Mouse (Mus musculus) ES-Bruce4 (cell line): ENCODE results near the gene Gm49384. TPM values are rescaled to one million over a fixed set of nuclear protein-coding genes. Genes with fewer than 3 reads are reported as not detected.

ENCODE experiments used
- H3K27ac ChIP-seq: 2 replicates; pipeline ENCODE4 v1.5.1; 2012; ENCODE audit warnings: low read length, inconsistent platforms; ENCODE audit not compliant: insufficient read depth
- H3K27me3 ChIP-seq: 2 replicates; pipeline ENCODE4 v1.6.1; 2012; ENCODE audit warnings: mild to moderate bottlenecking, low read length, inconsistent platforms; ENCODE audit not compliant: control insufficient read depth, poor library complexity, insufficient read depth, severe bottlenecking
- H3K36me3 ChIP-seq: 2 replicates; pipeline ENCODE4 v1.6.1; 2012; ENCODE audit warnings: inconsistent platforms, mild to moderate bottlenecking, low read length, moderate library complexity; ENCODE audit not compliant: control insufficient read depth, poor library complexity, insufficient read depth, severe bottlenecking
- H3K4me1 ChIP-seq: one replicate; pipeline ENCODE4 v1.8.1; 2011; ENCODE audit warnings: low read length; ENCODE audit not compliant: control insufficient read depth, insufficient read depth
- H3K4me3 ChIP-seq: 2 replicates; pipeline ENCODE4 v1.5.1; 2011; ENCODE audit warnings: low read depth, mild to moderate bottlenecking, low read length
- H3K9ac ChIP-seq: 2 replicates; pipeline ENCODE4 v1.6.1; 2012; ENCODE audit warnings: low read depth, mild to moderate bottlenecking, inconsistent platforms; ENCODE audit not compliant: poor library complexity, severe bottlenecking
- H3K9me3 ChIP-seq: replicated peaks from 2 replicates; pipeline ENCODE4 v1.6.1; 2012; ENCODE audit warnings: mild to moderate bottlenecking, low read length, inconsistent platforms; ENCODE audit not compliant: control insufficient read depth, poor library complexity, insufficient read depth, severe bottlenecking
- CTCF ChIP-seq: IDR thresholded peaks from one replicate; pipeline ENCODE4 v1.8.1; 2011; ENCODE audit warnings: low read depth, low read length
- EP300 ChIP-seq: IDR thresholded peaks from 2 replicates; pipeline ENCODE4 v1.6.1; 2011; ENCODE audit warnings: low read depth, low read length; ENCODE audit not compliant: insufficient read depth
- POLR2A ChIP-seq: IDR thresholded peaks from one replicate; pipeline ENCODE4 v1.8.1; 2011; ENCODE audit warnings: low read length; ENCODE audit not compliant: insufficient read depth
- polyA plus RNA-seq: library from polyadenylated mRNA; stranded (reverse); fragments of >200 nt; gene quantifications from 2 replicates; pipeline ENCODE4 v1.2.4, GENCODE M21; 2011; ENCODE audit warnings: low read depth; ENCODE audit not compliant: missing spikeins, insufficient read depth, insufficient read length

Gene Gm49384
- polyA plus RNA-seq, 1 experiment: 32.7 TPM

DNA sequence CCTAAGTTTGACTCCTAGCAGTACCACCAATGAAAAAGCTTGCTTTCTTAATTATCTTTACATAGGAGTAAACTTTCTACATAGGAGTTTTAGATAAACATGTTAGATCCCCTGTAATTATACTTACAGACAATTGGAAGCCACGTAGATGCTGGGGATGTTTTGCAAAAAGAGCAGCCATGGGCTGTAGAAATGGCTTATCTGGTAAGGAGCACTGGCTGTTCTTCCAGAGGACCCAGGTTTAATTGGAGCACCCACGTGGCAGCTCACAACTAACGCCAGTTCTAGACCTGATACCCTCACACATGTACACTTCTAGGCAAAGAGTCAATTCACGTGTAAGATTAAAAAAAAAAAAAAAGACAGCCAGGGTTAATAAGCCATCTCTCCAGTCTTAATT is 22.3 kb downstream of the Gm49384 start:
- Histone ChIP-seq H3K9me3 (no peaks in the 10 kb centered on the region), H3K36me3 (peaks cover 13% of the 10 kb centered on the region), H3K4me3 (no peak overlapping the region), H3K4me1 (no peaks in the 10 kb centered on the region), H3K27ac (no peak overlapping the region), H3K27me3 (no peaks in the 10 kb centered on the region), H3K9ac (no peak overlapping the region)
- TF ChIP-seq CTCF: no peak
- TF ChIP-seq POLR2A: no peak
- no peak for TF ChIP-seq EP300

DNA sequence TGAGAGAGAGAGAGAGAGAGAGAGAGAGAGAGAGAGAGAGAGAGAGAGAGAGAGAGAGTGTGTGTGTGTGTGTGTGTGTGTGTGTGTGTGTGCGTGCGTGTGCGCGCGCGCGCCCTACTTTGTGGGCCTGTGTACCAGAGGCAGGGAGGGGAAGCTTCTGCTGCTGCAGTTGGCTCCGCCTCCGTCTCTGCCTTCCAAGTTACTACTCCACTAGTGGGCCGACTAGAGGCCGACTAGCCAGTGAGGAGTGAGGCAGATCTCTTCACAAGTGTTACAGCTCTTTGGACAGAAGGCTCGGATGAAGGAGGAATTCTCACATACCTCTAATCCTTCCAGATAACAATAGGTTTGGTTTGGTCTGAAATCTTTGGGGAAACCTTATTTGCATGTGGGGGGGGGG is 24.7 kb downstream of the Gm49384 start:
- H3K4me3 ChIP-seq: no peak overlapping the region
- H3K9ac ChIP-seq: peak overlapping the region; percentile 30; the same call in 1 of the 2 replicates

DNA sequence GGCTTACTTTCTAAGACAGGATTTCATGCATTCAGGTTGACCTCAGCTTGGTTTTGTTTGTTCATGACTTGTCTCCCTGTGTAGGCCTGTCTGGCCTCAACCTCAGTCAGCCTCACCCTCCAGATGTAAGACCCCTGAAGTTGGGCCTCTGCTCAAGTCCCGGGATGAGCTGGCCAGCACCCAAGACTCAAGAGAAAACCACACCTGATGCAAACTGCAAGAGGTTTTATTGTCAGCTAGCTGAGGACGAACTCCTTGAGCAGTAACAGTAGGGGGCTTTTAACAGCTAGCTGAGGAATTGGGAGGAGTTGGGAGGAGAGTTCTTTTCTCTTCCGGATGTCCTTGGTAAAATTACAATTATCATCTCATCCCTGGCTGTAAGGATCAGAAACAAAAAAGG is 26.5 kb downstream of the Gm49384 start:
- no peaks in the 10 kb centered on the region for H3K4me1 ChIP-seq
- no peak overlapping the region for H3K9ac ChIP-seq
- H3K27ac ChIP-seq: no peak overlapping the region
- no peaks in the 10 kb centered on the region for H3K27me3 ChIP-seq
- TF ChIP-seq EP300 (no peak), CTCF (no peak), POLR2A (no peak)
- H3K9me3 ChIP-seq: no peaks in the 10 kb centered on the region
- peaks cover 15% of the 10 kb centered on the region for H3K36me3 ChIP-seq
- no peak overlapping the region for H3K4me3 ChIP-seq

More for the DNA sequence above, 24.7 kb downstream of the Gm49384 start:
- Histone ChIP-seq H3K4me1 (no peaks in the 10 kb centered on the region), H3K27ac (no peak overlapping the region), H3K9me3 (no peaks in the 10 kb centered on the region), H3K36me3 (peaks cover 15% of the 10 kb centered on the region), H3K27me3 (no peaks in the 10 kb centered on the region)
- TF ChIP-seq CTCF: no peak

DNA sequence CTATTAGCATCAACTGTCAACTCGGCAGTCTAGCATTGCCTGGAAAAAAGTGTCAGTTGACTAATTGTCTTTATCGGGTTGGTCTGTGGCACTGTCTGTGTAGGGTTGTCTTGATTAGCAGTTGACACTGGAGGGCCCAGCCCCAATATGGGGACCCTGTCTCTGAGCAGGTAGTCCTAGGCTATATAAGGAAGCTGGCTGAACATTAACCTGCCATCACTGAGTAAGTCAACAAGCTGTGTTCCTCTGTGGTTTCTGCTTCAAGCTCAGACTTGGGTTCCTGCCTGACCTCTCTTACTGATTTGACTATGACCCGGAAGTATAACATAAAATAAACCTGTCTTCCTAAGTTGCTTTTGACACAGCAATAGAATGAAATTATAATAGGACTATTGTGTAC is 28.1 kb downstream of the Gm49384 start:
- Histone ChIP-seq H3K9me3 (no peaks in the 10 kb centered on the region), H3K4me1 (no peaks in the 10 kb centered on the region), H3K4me3 (no peak overlapping the region), H3K36me3 (peaks cover 7% of the 10 kb centered on the region), H3K9ac (no peak overlapping the region), H3K27ac (no peak overlapping the region), H3K27me3 (no peaks in the 10 kb centered on the region)
- TF ChIP-seq POLR2A (no peak), CTCF (no peak), EP300 (no peak)

DNA sequence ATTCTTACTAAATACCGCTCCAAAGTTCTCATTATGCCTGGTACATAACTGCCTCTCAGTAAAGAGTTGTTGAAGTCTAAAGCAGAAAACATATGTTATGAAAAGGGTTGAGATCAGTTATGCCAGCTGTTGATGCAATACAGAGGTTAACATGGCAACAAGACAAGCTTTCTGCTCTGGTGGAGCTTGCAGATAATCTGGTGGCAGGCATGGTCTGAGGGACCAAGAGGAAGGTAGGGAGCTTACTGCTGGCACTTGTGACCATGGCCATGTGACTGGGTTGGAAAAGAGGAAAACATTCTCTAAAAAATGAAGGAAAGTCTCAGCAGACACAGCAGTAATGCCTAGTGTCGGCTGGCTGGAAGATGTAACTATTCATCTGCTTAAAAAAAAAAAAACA is 32.8 kb downstream of the Gm49384 start:
- Histone ChIP-seq H3K36me3 (peaks cover 5% of the 10 kb centered on the region), H3K9ac (no peak overlapping the region), H3K4me3 (no peak overlapping the region), H3K9me3 (no peaks in the 10 kb centered on the region), H3K27ac (no peak overlapping the region), H3K27me3 (no peaks in the 10 kb centered on the region), H3K4me1 (peaks cover 2% of the 10 kb centered on the region)
- no peak for TF ChIP-seq CTCF
- TF ChIP-seq POLR2A: no peak
- TF ChIP-seq EP300: no peak

DNA sequence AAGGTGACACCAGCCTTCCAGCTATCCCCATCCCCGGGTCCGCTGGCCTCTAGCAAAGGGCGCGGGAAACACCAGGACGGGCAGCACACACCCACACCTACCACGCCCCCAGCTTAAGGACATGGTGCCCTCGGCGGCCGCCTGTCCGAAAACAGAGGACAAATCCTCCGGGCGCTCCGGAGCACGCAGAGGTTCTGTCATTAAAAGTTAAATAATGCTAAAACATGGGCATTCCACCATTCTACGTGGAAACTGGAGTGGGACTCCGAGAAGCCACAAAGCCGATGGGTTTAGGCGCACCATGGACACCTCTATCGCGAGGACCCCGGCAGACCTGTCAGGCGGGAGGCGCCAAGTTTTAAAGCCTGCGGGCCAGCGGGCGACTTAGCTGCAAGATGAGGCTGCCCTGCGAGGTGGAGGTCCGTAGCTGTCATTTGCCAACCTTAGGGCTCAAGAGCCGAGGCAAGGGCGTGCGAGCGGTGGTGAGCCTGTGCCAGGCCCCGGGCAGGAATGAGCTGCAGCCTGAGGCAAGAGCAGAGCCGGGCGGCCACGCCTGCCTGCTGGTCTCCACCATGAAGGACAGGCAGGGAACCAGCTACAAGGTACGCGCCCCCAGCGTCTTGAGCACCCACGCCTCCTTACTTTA is 35.5 kb downstream of the Gm49384 start, which contains the start of gene Lrr1:
Lrr1 (plus strand) TSS at position 354 of the 646 bp plus-strand sequence.
- Histone ChIP-seq H3K36me3 (no peaks in the 10 kb centered on the region), H3K27ac (no peak within 1 kb of the TSS), H3K9me3 (no peaks in the 10 kb centered on the region), H3K4me1 (peaks cover 2% of the 10 kb centered on the region), H3K9ac (peak within 1 kb of the TSS; percentile 62), H3K27me3 (no peaks in the 10 kb centered on the region), H3K4me3 (peak within 1 kb of the TSS; percentile 86)
- TF ChIP-seq CTCF (no peak), EP300 (0 out of 2 replicates have a peak, but pooled peaks have one; percentile 14), POLR2A (peak; percentile 62)
